In genomic region chr3:60503196-60503595, GRCm38 (mm10) we compare ENCODE assay signal across 8 mouse cellular contexts. TPM values are rescaled to one million over a fixed set of nuclear protein-coding genes. Genes with fewer than 3 reads are reported as not detected.
DNase-seq lines count a peak whose midpoint lies in the region; ATAC-seq and TF ChIP-seq lines count a peak whose summit lies in the region.

No protein-coding gene starts in this region.

- H3K27ac ChIP-seq in neural tube, embryonic 12.5 days, result no peak overlapping the region
- peak overlapping the region; percentile 100 for H3K27ac ChIP-seq in heart, postnatal 0 days (ENCODE audit: low read depth)
- peak overlapping the region; percentile 79 for H3K27ac ChIP-seq in macrophage

- peaks cover 80% of the 10 kb centered on the region for H3K4me1 ChIP-seq in erythroblast, embryonic 14.5 days (ENCODE audit: control insufficient read depth)
- peaks cover 20% of the 10 kb centered on the region for H3K4me1 ChIP-seq in neural tube, embryonic 12.5 days
- H3K4me1 ChIP-seq in heart, postnatal 0 days (ENCODE audit: control insufficient read depth, insufficient read depth), result peaks cover 53% of the 10 kb centered on the region

- H3K36me3 ChIP-seq in erythroblast, embryonic 14.5 days (ENCODE audit: control insufficient read depth), result peaks cover 19% of the 10 kb centered on the region
- H3K36me3 ChIP-seq in neural tube, embryonic 12.5 days, result no peaks in the 10 kb centered on the region
- H3K36me3 ChIP-seq in heart, postnatal 0 days (replicated peaks; ENCODE audit: control insufficient read depth, insufficient read depth, low read length), result no peaks in the 10 kb centered on the region
- H3K36me3 ChIP-seq in macrophage (ENCODE audit: inconsistent target), result no peaks in the 10 kb centered on the region

- WGBS in neural tube, embryonic 12.5 days, result 72% methylated on average over 7 of the region's 7 CpGs
- 29% methylated on average over 7 of the region's 7 CpGs for WGBS in heart, postnatal 0 days
- WGBS in macrophage (ENCODE audit: missing documents), result 10% methylated on average over 7 of the region's 7 CpGs

- no peaks in the 10 kb centered on the region for H3K27me3 ChIP-seq in erythroblast, embryonic 14.5 days (ENCODE audit: control insufficient read depth)
- H3K27me3 ChIP-seq in neural tube, embryonic 12.5 days (replicated peaks), result no peaks in the 10 kb centered on the region
- H3K27me3 ChIP-seq in heart, postnatal 0 days (ENCODE audit: control insufficient read depth, insufficient read depth, low read length), result no peaks in the 10 kb centered on the region

- no peak for TF ChIP-seq EP300 in heart, postnatal 0 days (IDR thresholded peaks at IDR 0.05; ENCODE audit: low read depth)

- no peak for TF ChIP-seq CTCF in heart, postnatal 0 days (IDR thresholded peaks at IDR 0.05; ENCODE audit: low read depth)

- H3K4me2 ChIP-seq in neural tube, embryonic 12.5 days (replicated peaks), result peak overlapping the region; percentile 71
- peak overlapping the region; percentile 69 for H3K4me2 ChIP-seq in heart, postnatal 0 days (ENCODE audit: low read depth, low read length)

- no peak overlapping the region for H3K9ac ChIP-seq in neural tube, embryonic 12.5 days
- H3K9ac ChIP-seq in heart, postnatal 0 days (replicated peaks; ENCODE audit: low read depth, low read length), result peak overlapping the region; percentile 98

- ATAC-seq in erythroblast, adult 5-6 weeks (replicated peaks; ENCODE audit: low FRiP score, poor library complexity, severe bottlenecking), result no peak
- no peak for ATAC-seq in neural tube, embryonic 12.5 days (ENCODE audit: low FRiP score, low read depth)
- no peak for ATAC-seq in heart, postnatal 0 days (ENCODE audit: insufficient read depth, low read depth)

- no peak for DNase-seq in neural tube, embryonic 10.5 days (ENCODE audit: extremely low spot score, low spot score)
- DNase-seq in heart, postnatal 0 days (ENCODE audit: low spot score), result no peak
- no peak for DNase-seq in thymus, postnatal 10 days (ENCODE audit: low spot score in 2 of 2)
- no peak for DNase-seq in urinary bladder, postnatal 36 days (ENCODE audit: low spot score in 2 of 2)

- peak overlapping the region; percentile 97 for H3K4me3 ChIP-seq in erythroblast, embryonic 14.5 days (replicated peaks)
- no peak overlapping the region for H3K4me3 ChIP-seq in neural tube, embryonic 12.5 days
- peak overlapping the region; percentile 93 for H3K4me3 ChIP-seq in heart, postnatal 0 days (ENCODE audit: low read depth, low read length)
- peak overlapping the region; percentile 49 for H3K4me3 ChIP-seq in macrophage (ENCODE audit: inconsistent target)

- peaks cover 94% of the 10 kb centered on the region for H3K79me2 ChIP-seq in macrophage (ENCODE audit: inconsistent target)

- H3K9me3 ChIP-seq in erythroblast, embryonic 14.5 days (ENCODE audit: control insufficient read depth, low read length), result no peaks in the 10 kb centered on the region
- H3K9me3 ChIP-seq in neural tube, embryonic 12.5 days, result no peaks in the 10 kb centered on the region
- no peaks in the 10 kb centered on the region for H3K9me3 ChIP-seq in heart, postnatal 0 days (replicated peaks; ENCODE audit: control insufficient read depth, low read length)

RNA-seq across cellular contexts. Expression of gene Mbnl1, which starts 30.6 kb away (rescaled TPM):
- 1.3 and 1.6 TPM in 2 replicates for polyA plus RNA-seq in erythroblast, embryonic 14.5 days (2012)
- 251 and 271 TPM in 2 replicates for total RNA-seq in erythroblast, adult 5-6 weeks (2015; ENCODE audit: low replicate concordance)
- 225 and 231 TPM in 2 replicates for total RNA-seq in erythroblast, adult 5-6 weeks (2017; ENCODE audit: low replicate concordance)
- polyA plus RNA-seq in neural tube, embryonic 12.5 days (2016; fragmentation: Nextera tagmentation; extraction: Ambion mirVana), result 45.2 and 45.6 TPM in 2 replicates
- total RNA-seq in heart, postnatal 0 days (2014; rRNA removed; ENCODE audit: low replicate concordance), result 94.9 and 140 TPM in 2 replicates
- 70.7 and 70.8 TPM in 2 replicates for polyA plus RNA-seq in heart, postnatal 0 days (2015; fragmentation: Nextera tagmentation; extraction: Ambion mirVana)
- total RNA-seq in macrophage (2018; cell fraction: chromatin; rRNA removed), result 1,000 to 10,000 TPM in 15 of 26 experiments, 100 to 1,000 TPM in 10, 10 to 100 TPM in 1; 83.6 to 1,534 (median 1,127) TPM
- total RNA-seq in macrophage (2018; cell fraction: cytosol; rRNA removed), result 100 to 1,000 TPM; 334 to 648 (median 462) TPM
- 1,000 to 10,000 TPM in 11 of 26 experiments, 100 to 1,000 TPM in 15; 271 to 1,882 (median 927) TPM for total RNA-seq in macrophage (2018; cell fraction: nucleus; rRNA removed)
- polyA plus RNA-seq in macrophage (2018), result 311 to 412 TPM (median 370 TPM) in 3 replicates

Comparison
In these comparisons a context has a peak if more than half of its experiments do, and no peak if none do; other contexts are left out.
1. RNA of gene Mbnl1, which starts 30.6 kb away (polyA plus RNA-seq): 311 to 412 TPM in macrophage, 70.7 to 70.8 TPM in heart, postnatal 0 days and 45.2 to 45.6 TPM in neural tube, embryonic 12.5 days; 1.3 to 1.6 TPM in erythroblast, embryonic 14.5 days; every median in the first group is over 10 times any median in the second.